Mouse (Mus musculus) liver, adult 2 months (tissue): ENCODE data around the gene Obp2b. TPM values are rescaled to one million over a fixed set of nuclear protein-coding genes. Genes with fewer than 3 reads are reported as not detected.

Source experiments
- DNase-seq: peaks from one replicate; pipeline ENCODE4 v3.0.0-alpha.2; 2011; ENCODE audit warnings: low read depth, low spot score; ENCODE audit errors: extremely low read depth
- H3K27ac ChIP-seq: fragments of 200-500 bp; replicated peaks from 2 replicates; pipeline ENCODE4 v1.5.1; 2012; ENCODE audit warnings: low read depth, mild to moderate bottlenecking, control low read depth, inconsistent platforms, low read length; ENCODE audit not compliant: insufficient read depth
- H3K27me3 ChIP-seq: fragments of 200-500 bp; 2 replicates; pipeline ENCODE4 v1.6.1; 2012; ENCODE audit warnings: mild to moderate bottlenecking, moderate library complexity, low read length, inconsistent platforms; ENCODE audit not compliant: control insufficient read depth, insufficient read depth
- H3K36me3 ChIP-seq: fragments of 200-500 bp; 2 replicates; pipeline ENCODE4 v1.6.1; 2012; ENCODE audit warnings: low read length, inconsistent platforms; ENCODE audit not compliant: control insufficient read depth, insufficient read depth
- H3K4me1 ChIP-seq: fragments of 200-500 bp; 2 replicates; pipeline ENCODE4 v1.6.1; 2011; ENCODE audit warnings: low read length; ENCODE audit not compliant: control insufficient read depth, insufficient read depth
- H3K4me3 ChIP-seq: fragments of 200-500 bp; 2 replicates; pipeline ENCODE4 v1.5.1; 2011; ENCODE audit warnings: low read depth, mild to moderate bottlenecking, control low read depth, low read length, moderate library complexity; ENCODE audit not compliant: insufficient read depth
- H3K79me2 ChIP-seq: fragments of 200-500 bp; 2 replicates; pipeline ENCODE4 v1.6.1; 2012; ENCODE audit warnings: inconsistent platforms, mild to moderate bottlenecking, low read length, moderate library complexity; ENCODE audit not compliant: control insufficient read depth, insufficient read depth
- H3K9ac ChIP-seq: fragments of 200-500 bp; 2 replicates; pipeline ENCODE4 v1.6.1; 2012; ENCODE audit warnings: low read depth, mild to moderate bottlenecking, control low read depth, inconsistent platforms, low read length
- CTCF ChIP-seq: fragments of 200-500 bp; IDR thresholded peaks from 2 replicates; pipeline ENCODE4 v1.5.1; 2011; ENCODE audit warnings: low read depth, low read length, control low read depth
- POLR2A ChIP-seq: fragments of 200-500 bp; IDR thresholded peaks from 2 replicates; pipeline ENCODE4 v1.6.1; 2011; ENCODE audit warnings: low read length, control low read depth; ENCODE audit not compliant: insufficient read depth; ENCODE audit errors: extremely low read depth
- WGBS: fragments of 180-500 bp; shearing (Covaris S2); methylation state at CpG from one replicate; pipeline ENCODE4 v1.1.7; 2018; 5-methylcytosine and 5-hydroxymethylcytosine counted together
- polyA plus RNA-seq: library from polyadenylated mRNA; depleted of rRNA; stranded (reverse); fragments of >200 nt; gene quantifications from 2 replicates; pipeline ENCODE4 v1.2.3, GENCODE M21; 2012
- total RNA-seq: library from RNA; depleted of rRNA; stranded (reverse); fragments of >200 nt; gene quantifications from 2 replicates; pipeline ENCODE4 v1.2.3, GENCODE M21; 2014

Gene Obp2b
- total and polyA plus RNA-seq, 2 experiments = not detected

DNA sequence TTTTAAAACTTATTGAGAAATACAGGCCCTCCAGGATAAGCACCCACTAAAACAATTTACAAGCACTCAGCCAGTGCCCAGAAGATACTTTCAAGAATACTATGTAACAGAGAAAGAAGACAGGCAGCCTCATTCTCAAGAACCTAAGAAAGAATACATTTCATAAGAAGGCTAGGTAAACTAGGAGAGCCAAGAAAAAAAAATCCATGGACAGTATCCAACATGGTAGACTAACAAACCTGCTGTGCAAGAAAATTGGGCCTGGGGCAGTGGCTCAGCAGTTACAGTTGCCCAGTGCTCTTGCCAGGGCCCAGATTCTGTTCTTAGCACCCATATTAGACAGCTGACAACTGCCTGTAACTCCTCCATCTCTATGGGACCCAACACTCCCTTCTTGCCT, 19.6 kb upstream of the Obp2b start:
- H3K27me3 ChIP-seq = no peaks in the 10 kb centered on the region
- no peak overlapping the region for H3K4me3 ChIP-seq
- H3K79me2 ChIP-seq = no peaks in the 10 kb centered on the region
- H3K4me1 ChIP-seq = no peaks in the 10 kb centered on the region
- H3K27ac ChIP-seq = no peak overlapping the region
- no peak overlapping the region for H3K9ac ChIP-seq
- no peaks in the 10 kb centered on the region for H3K36me3 ChIP-seq
- DNase-seq = no peak
- TF ChIP-seq POLR2A (no peak), CTCF (no peak)

GRCm38 (mm10) chr2:25733199-25733930, 3.4 kb upstream of the Obp2b start:
- WGBS = 62% methylated on average over 2 of the region's 2 CpGs
- Histone ChIP-seq H3K4me3 (no peak overlapping the region), H3K4me1 (no peaks in the 10 kb centered on the region), H3K27ac (no peak overlapping the region), H3K79me2 (no peaks in the 10 kb centered on the region), H3K9ac (no peak overlapping the region), H3K27me3 (no peaks in the 10 kb centered on the region), H3K36me3 (no peaks in the 10 kb centered on the region)
- TF ChIP-seq POLR2A (no peak), CTCF (no peak)
- DNase-seq = no peak

DNA sequence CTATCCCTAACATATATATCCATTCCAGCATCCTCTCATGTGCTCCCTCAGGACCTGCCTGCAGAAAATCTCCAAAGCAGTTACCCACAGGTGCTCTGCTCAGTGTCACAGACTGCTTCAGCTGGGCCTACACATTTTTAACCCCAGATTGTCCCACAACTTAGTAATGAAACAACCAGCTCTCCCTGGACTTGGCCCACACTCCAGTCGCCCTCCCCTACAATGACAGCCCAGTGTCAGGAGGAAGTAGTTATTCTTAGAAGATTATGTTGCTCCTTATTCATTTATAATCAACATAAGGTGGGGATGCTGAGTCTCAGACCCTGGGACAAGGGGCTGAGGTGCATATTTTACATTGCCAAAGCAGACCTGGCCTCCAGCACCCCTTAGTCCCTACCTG, 4.9 kb downstream of the Obp2b start:
- TF ChIP-seq POLR2A (no peak), CTCF (no peak)
- Histone ChIP-seq H3K4me1 (no peaks in the 10 kb centered on the region), H3K79me2 (no peaks in the 10 kb centered on the region), H3K9ac (no peak overlapping the region), H3K4me3 (no peak overlapping the region), H3K36me3 (no peaks in the 10 kb centered on the region), H3K27me3 (no peaks in the 10 kb centered on the region), H3K27ac (no peak overlapping the region)
- WGBS = 41% methylated on average over 1 of the region's 1 CpGs
- DNase-seq = no peak

DNA sequence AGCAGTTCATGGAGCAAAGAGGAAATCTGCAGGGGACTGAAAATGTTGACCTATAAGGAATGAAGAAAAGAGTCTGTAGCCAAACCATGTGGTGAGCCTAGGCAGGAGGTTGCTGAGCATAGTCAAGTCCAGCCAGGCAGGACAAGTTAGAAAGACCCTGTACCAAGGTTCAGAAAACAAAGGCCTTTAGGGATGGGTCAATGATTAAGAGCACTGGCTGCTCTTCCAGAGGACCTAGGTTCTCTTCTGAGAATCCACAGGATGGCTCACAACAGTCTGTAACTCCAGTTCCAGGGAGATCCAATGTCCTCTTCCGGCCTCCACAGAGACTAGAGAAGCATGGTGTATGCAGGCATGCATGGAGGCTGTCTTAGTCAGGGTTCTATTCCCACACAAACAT, 17.4 kb downstream of the Obp2b start:
- Histone ChIP-seq H3K27me3 (no peaks in the 10 kb centered on the region), H3K36me3 (no peaks in the 10 kb centered on the region), H3K4me3 (no peak overlapping the region), H3K79me2 (no peaks in the 10 kb centered on the region), H3K4me1 (no peaks in the 10 kb centered on the region), H3K27ac (no peak overlapping the region), H3K9ac (no peak overlapping the region)
- DNase-seq = no peak
- 89% methylated on average over 1 of the region's 1 CpGs for WGBS
- TF ChIP-seq POLR2A = no peak
- TF ChIP-seq CTCF = no peak

- TF ChIP-seq CTCF (no peak), POLR2A (no peak)
- Histone ChIP-seq H3K9ac (no peak overlapping the region), H3K27me3 (no peaks in the 10 kb centered on the region), H3K4me3 (no peak overlapping the region), H3K36me3 (no peaks in the 10 kb centered on the region), H3K79me2 (no peaks in the 10 kb centered on the region), H3K27ac (no peak overlapping the region), H3K4me1 (no peaks in the 10 kb centered on the region)
- 72% methylated on average over 4 of the region's 4 CpGs for WGBS
- no peak for DNase-seq
Observed at GRCm38 (mm10) chr2:25758064-25758625, 21.3 kb downstream of the Obp2b start.

DNA sequence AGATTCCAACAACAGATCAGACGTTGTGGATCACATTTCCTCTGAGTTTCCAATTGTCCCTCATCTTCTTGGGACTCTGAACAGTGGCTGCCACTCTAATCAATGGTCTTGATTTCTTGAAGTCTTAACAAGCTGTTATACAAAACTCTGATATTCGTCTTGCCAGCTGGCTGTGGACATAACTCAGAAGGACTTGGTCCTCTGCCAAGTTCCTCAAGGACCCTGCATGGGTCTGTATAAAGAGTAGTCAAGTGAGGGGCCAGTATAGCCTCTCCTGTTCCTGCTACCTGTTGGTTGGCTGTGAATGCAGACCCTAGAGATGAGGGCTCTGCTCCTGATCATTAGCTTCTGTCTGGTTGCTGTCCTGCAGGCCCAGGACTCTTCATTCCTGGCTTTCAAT, 28.5 kb downstream of the Obp2b start, which contains the start of gene Lcn3:
TSS of gene Lcn3 (plus strand) at position 301 of the 400 bp plus-strand sequence.
- no peak for DNase-seq
- 55% methylated on average over 2 of the region's 2 CpGs for WGBS
- H3K4me1 ChIP-seq = no peaks in the 10 kb centered on the region

More for the DNA sequence above, 28.5 kb downstream of the Obp2b start, which contains the start of gene Lcn3:
- Histone ChIP-seq H3K79me2 (no peaks in the 10 kb centered on the region), H3K4me3 (no peak within 1 kb of the TSS), H3K27ac (no peak within 1 kb of the TSS), H3K27me3 (no peaks in the 10 kb centered on the region), H3K36me3 (no peaks in the 10 kb centered on the region), H3K9ac (no peak within 1 kb of the TSS)
- no peak for TF ChIP-seq POLR2A
- TF ChIP-seq CTCF = no peak
